Comparison of ENCODE assay signal across 19 mouse cellular contexts in the genomic region with DNA sequence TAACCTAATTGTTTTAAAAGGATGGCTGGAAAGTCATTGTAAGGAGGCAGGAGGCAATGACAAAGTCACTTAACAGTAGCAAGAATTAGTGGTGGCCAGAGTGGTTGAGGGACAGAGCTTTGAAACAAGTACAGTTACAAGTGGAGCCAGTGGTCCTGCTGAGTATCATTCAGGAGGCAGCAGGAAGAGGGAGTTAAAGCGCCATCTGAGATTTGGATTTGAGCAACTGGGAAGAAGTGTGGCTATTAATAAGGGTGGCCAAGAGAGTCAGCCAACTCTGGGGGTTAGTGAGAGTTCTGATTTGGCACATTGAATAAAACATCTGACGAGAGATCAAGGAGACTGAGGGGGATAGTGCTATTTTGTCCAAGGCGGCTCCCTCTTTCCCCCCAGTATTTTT. TPM values are rescaled to one million over a fixed set of nuclear protein-coding genes. Genes with fewer than 3 reads are reported as not detected.
DNase-seq lines count a peak whose midpoint lies in the region; ATAC-seq and TF ChIP-seq lines count a peak whose summit lies in the region.
"Had no signal": no experiment of that assay in that cellular context is flagged by ENCODE, and none has a peak within 500 bp of the region (broad histone marks: within the 10 kb centered on the region; RNA-seq: fewer than 3 reads in every experiment).

No protein-coding gene starts in this region.

- no peak overlapping the region for H3K4me3 ChIP-seq in heart, embryonic 12.5 days
- no peak overlapping the region for H3K4me3 ChIP-seq in heart, postnatal 0 days (ENCODE audit: low read depth, low read length)
- H3K4me3 ChIP-seq: embryonic facial prominence, embryonic 12.5 days; limb, embryonic 10.5 days; liver, embryonic 15.5 days had no signal

- 65% methylated on average over 3 of the region's 3 CpGs for WGBS in heart, embryonic 12.5 days
- 28% methylated on average over 3 of the region's 3 CpGs for WGBS in heart, postnatal 0 days

- H3K4me1 ChIP-seq in heart, embryonic 12.5 days (replicated peaks), result peaks cover 32% of the 10 kb centered on the region
- peaks cover 22% of the 10 kb centered on the region for H3K4me1 ChIP-seq in heart, postnatal 0 days (ENCODE audit: control insufficient read depth, insufficient read depth)

- no peak for ATAC-seq in heart, embryonic 12.5 days (ENCODE audit: insufficient number of reproducible peaks, low FRiP score)
- ATAC-seq in heart, postnatal 0 days (ENCODE audit: insufficient read depth, low read depth), result peak; percentile 33; the same call in 1 of the 2 replicates
- ATAC-seq: CD4-positive, CD25-positive, alpha-beta regulatory T cell, adult 4 months; forebrain, postnatal 0 days had no signal

- H3K9ac ChIP-seq in heart, embryonic 12.5 days, result no peak overlapping the region
- no peak overlapping the region for H3K9ac ChIP-seq in heart, postnatal 0 days (replicated peaks; ENCODE audit: low read depth, low read length)
- H3K9ac ChIP-seq: embryonic facial prominence, embryonic 12.5 days; forebrain, postnatal 0 days; liver, embryonic 15.5 days had no signal

- no peak overlapping the region for H3K4me2 ChIP-seq in heart, embryonic 12.5 days
- H3K4me2 ChIP-seq in heart, postnatal 0 days (ENCODE audit: low read depth, low read length), result 0 out of 2 replicates have a peak overlapping the region, but pooled peaks have one; percentile 3
- H3K4me2 ChIP-seq: embryonic facial prominence, embryonic 12.5 days; liver, embryonic 15.5 days; midbrain, embryonic 11.5 days had no signal

- peak; percentile 24 for DNase-seq in gastrocnemius, adult 18-20 months (ENCODE audit: low spot score)
- DNase-seq in gastrocnemius, postnatal 14 days, result no peak
- no peak for DNase-seq in heart, postnatal 25 days (ENCODE audit: low spot score)
- peak; percentile 11 for DNase-seq in ES-CJ7 (ENCODE audit: low read depth, low spot score)
- DNase-seq in heart, postnatal 0 days (ENCODE audit: low spot score), result peak; percentile 61
- no peak for DNase-seq in adrenal gland, adult (ENCODE audit: inconsistent age in 2 of 2, low spot score in 1 of 2)
- DNase-seq: cerebellum, postnatal 14 days; forebrain, postnatal 0 days; kidney, adult 2 months; kidney, postnatal 10 days; liver; thymus, adult 18-20 months; thymus, postnatal 36 days had no signal

- TF ChIP-seq CTCF in heart, postnatal 0 days (IDR thresholded peaks at IDR 0.05; ENCODE audit: low read depth), result peak; percentile 31

- no peaks in the 10 kb centered on the region for H3K9me3 ChIP-seq in heart, embryonic 12.5 days (replicated peaks)
- H3K9me3 ChIP-seq in heart, postnatal 0 days (replicated peaks; ENCODE audit: control insufficient read depth, low read length), result no peaks in the 10 kb centered on the region
- H3K9me3 ChIP-seq: embryonic facial prominence, embryonic 12.5 days; limb, embryonic 10.5 days; liver, embryonic 15.5 days had no signal

- TF ChIP-seq EP300 in heart, postnatal 0 days (IDR thresholded peaks at IDR 0.05; ENCODE audit: low read depth), result no peak

- peak overlapping the region; percentile 6; the same call in 1 of the 2 replicates for H3K27ac ChIP-seq in heart, embryonic 12.5 days (ENCODE audit: poor library complexity, severe bottlenecking)
- H3K27ac ChIP-seq in heart, postnatal 0 days (ENCODE audit: low read depth), result peak overlapping the region; percentile 46
- H3K27ac ChIP-seq: embryonic facial prominence, embryonic 12.5 days; limb, embryonic 10.5 days; liver, embryonic 15.5 days had no signal

- intact Hi-C loops in gastrocnemius, postnatal 14 days (cut with DNase I; ENCODE audit: low total_unique reads), result no loop called here
- intact Hi-C loops in heart, postnatal 25 days (cut with DNase I), result loop anchor here (5.0 kb wide), 1 partner anchor 44 kb away; no protein-coding TSS in a partner anchor

- H3K36me3 ChIP-seq in heart, embryonic 12.5 days, result peaks cover 16% of the 10 kb centered on the region; the same call in 1 of the 2 replicates
- H3K36me3 ChIP-seq in heart, postnatal 0 days (replicated peaks; ENCODE audit: control insufficient read depth, insufficient read depth, low read length), result no peaks in the 10 kb centered on the region
- H3K36me3 ChIP-seq: liver, embryonic 15.5 days had no signal

- H3K27me3 ChIP-seq in heart, embryonic 12.5 days (replicated peaks), result no peaks in the 10 kb centered on the region
- no peaks in the 10 kb centered on the region for H3K27me3 ChIP-seq in heart, postnatal 0 days (ENCODE audit: control insufficient read depth, insufficient read depth, low read length)
- H3K27me3 ChIP-seq: embryonic facial prominence, embryonic 12.5 days; liver, embryonic 15.5 days had no signal

RNA-seq across cellular contexts. Expression of a gene that starts 54.1 kb away (rescaled TPM):
- 100 to 1,000 TPM; 211 to 216 TPM for total RNA-seq in gastrocnemius, adult 18-20 months (2021)
- 100 to 1,000 TPM in 1 of 2 experiments, 10 to 100 TPM in 1; 85.6 to 105 TPM for total RNA-seq in gastrocnemius, postnatal 14 days (2021)
- polyA plus RNA-seq in heart, embryonic 12.5 days (2016; fragmentation: Nextera tagmentation; extraction: Ambion mirVana), result 59.5 and 64.4 TPM in 2 replicates
- 100 to 1,000 TPM; 127 to 128 TPM for total RNA-seq in heart, postnatal 25 days (2021)
- 77.7 and 131 TPM in 2 replicates for total RNA-seq in heart, postnatal 0 days (2014; rRNA removed; ENCODE audit: low replicate concordance)
- polyA plus RNA-seq in heart, postnatal 0 days (2015; fragmentation: Nextera tagmentation; extraction: Ambion mirVana), result 49.0 and 53.2 TPM in 2 replicates

Comparison
In these comparisons a context has a peak if more than half of its experiments do, and no peak if none do; other contexts are left out.
1. DNase-seq: peak in gastrocnemius, adult 18-20 months (single experiment), ES-CJ7 (single experiment) and heart, postnatal 0 days (single experiment); none in gastrocnemius, postnatal 14 days (single experiment), heart, postnatal 25 days (single experiment) and adrenal gland, adult (0 of 2).